Mouse (Mus musculus) MEL (cell line): Measurements from ENCODE around the gene Cacna1c. TPM values are rescaled to one million over a fixed set of nuclear protein-coding genes. Genes with fewer than 3 reads are reported as not detected.

Source experiments
- DNase-seq: peaks from one replicate; pipeline ENCODE4 v3.0.0; 2011; ENCODE audit warnings: low read depth, low spot score
- H3K27ac ChIP-seq: 2 replicates; pipeline ENCODE4 v1.5.1; 2012; ENCODE audit warnings: low read depth, mild to moderate bottlenecking, control low read depth, low read length, moderate library complexity; ENCODE audit not compliant: control insufficient read depth
- H3K27me3 ChIP-seq, 2 experiments: fragments of 150-350 bp in 1 of 2; sonication (generic) in 1 of 2; 2 replicates each; pipeline ENCODE4 v1.6.1; 2012; ENCODE audit warnings: low read length in 2 of 2, mild to moderate bottlenecking in 2 of 2, improper control_type of control experiment in 1 of 2, moderate library complexity in 1 of 2; ENCODE audit not compliant: insufficient read depth in 2 of 2, control insufficient read depth in 1 of 2
- H3K36me3 ChIP-seq, 2 experiments: 2 replicates each; pipeline ENCODE4 v1.6.1; 2012 to 2014; ENCODE audit warnings: low read length in 2 of 2, improper control_type of control experiment in 1 of 2, inconsistent platforms in 1 of 2, mild to moderate bottlenecking in 1 of 2; ENCODE audit not compliant: insufficient read depth in 2 of 2, control insufficient read depth in 1 of 2
- H3K4me1 ChIP-seq, 2 experiments: fragments of 150-350 bp in 1 of 2; sonication (generic) in 1 of 2; 2 replicates each; pipeline ENCODE4 v1.6.1; 2012; ENCODE audit warnings: low read length in 2 of 2, improper control_type of control experiment in 1 of 2, mild to moderate bottlenecking in 1 of 2; ENCODE audit not compliant: insufficient read depth in 2 of 2, control insufficient read depth in 1 of 2
- H3K4me3 ChIP-seq, 2 experiments: fragments of 150-350 bp in 1 of 2; sonication (generic) in 1 of 2; 2 replicates each; pipeline ENCODE4 v1.5.1; 2012; ENCODE audit warnings: low read depth in 2 of 2, low read length in 2 of 2, mild to moderate bottlenecking in 2 of 2, moderate library complexity in 2 of 2, control low read depth in 1 of 2, improper control_type of control experiment in 1 of 2; ENCODE audit not compliant: control insufficient read depth in 1 of 2, insufficient read depth in 1 of 2
- H3K79me2 ChIP-seq: 2 replicates; pipeline ENCODE4 v1.6.1; 2012; ENCODE audit warnings: mild to moderate bottlenecking, low read length, moderate library complexity; ENCODE audit not compliant: control insufficient read depth, poor library complexity, insufficient read depth
- H3K9ac ChIP-seq: 2 replicates; pipeline ENCODE4 v1.6.1; 2012; ENCODE audit warnings: low read depth, mild to moderate bottlenecking, control low read depth, low read length, moderate library complexity; ENCODE audit not compliant: control insufficient read depth, poor library complexity, severe bottlenecking
- H3K9me3 ChIP-seq: fragments of 150-350 bp; sonication (generic); replicated peaks from 2 replicates; pipeline ENCODE4 v1.6.1; 2012; ENCODE audit warnings: mild to moderate bottlenecking, low read length, improper control_type of control experiment, moderate library complexity; ENCODE audit not compliant: insufficient read depth
- BHLHE40 ChIP-seq: IDR thresholded peaks from 2 replicates; pipeline ENCODE4 v1.6.1; 2012; ENCODE audit warnings: low read depth, mild to moderate bottlenecking, inconsistent platforms, low read length, improper control_type of control experiment, borderline replicate concordance
- E2F4 ChIP-seq: IDR thresholded peaks from 2 replicates; pipeline ENCODE4 v1.6.1; 2011; ENCODE audit warnings: low read depth, low read length, improper control_type of control experiment, borderline replicate concordance
- ELF1 ChIP-seq: IDR thresholded peaks from 2 replicates; pipeline ENCODE4 v1.6.1; 2014; ENCODE audit warnings: low read depth, mild to moderate bottlenecking, inconsistent platforms, low read length, improper control_type of control experiment, moderate library complexity
- EP300 ChIP-seq, 2 experiments: IDR thresholded peaks; 2 replicates each; pipeline ENCODE4 v1.6.1; 2011; ENCODE audit warnings: improper control_type of control experiment in 2 of 2, low read length in 2 of 2, low read depth in 1 of 2, mild to moderate bottlenecking in 1 of 2
- ETS1 ChIP-seq: IDR thresholded peaks from 2 replicates; pipeline ENCODE4 v1.6.1; 2012; ENCODE audit warnings: low read depth, mild to moderate bottlenecking, inconsistent platforms, low read length, improper control_type of control experiment, moderate library complexity
- GABPA ChIP-seq: IDR thresholded peaks from 2 replicates; pipeline ENCODE4 v1.6.1; 2012; ENCODE audit warnings: low read depth, mild to moderate bottlenecking, inconsistent platforms, low read length, improper control_type of control experiment, moderate library complexity
- GATA1 ChIP-seq: IDR thresholded peaks from 2 replicates; pipeline ENCODE4 v1.6.1; 2011; ENCODE audit warnings: low read depth, low read length, improper control_type of control experiment
- HCFC1 ChIP-seq: IDR thresholded peaks from 2 replicates; pipeline ENCODE4 v1.6.1; 2012; ENCODE audit warnings: low read depth, mild to moderate bottlenecking, inconsistent platforms, low read length, improper control_type of control experiment, moderate library complexity
- JUND ChIP-seq: IDR thresholded peaks from 2 replicates; pipeline ENCODE4 v1.6.1; 2011; ENCODE audit warnings: low read depth, mild to moderate bottlenecking, improper control_type of control experiment, low read length
- KAT2A ChIP-seq: conservative IDR thresholded peaks from 2 replicates; pipeline ENCODE4 v1.6.1; 2012; ENCODE audit warnings: low read depth, low read length, improper control_type of control experiment, inconsistent platforms
- MAFK ChIP-seq: IDR thresholded peaks from 2 replicates; pipeline ENCODE4 v1.6.1; 2011; ENCODE audit warnings: low read depth, mild to moderate bottlenecking, low read length, improper control_type of control experiment, borderline replicate concordance
- MAZ ChIP-seq: IDR thresholded peaks from 2 replicates; pipeline ENCODE4 v1.6.1; 2012; ENCODE audit warnings: low read depth, mild to moderate bottlenecking, inconsistent platforms, low read length, improper control_type of control experiment
- MEF2A ChIP-seq: IDR thresholded peaks from 2 replicates; pipeline ENCODE4 v1.6.1; 2014; ENCODE audit warnings: low read depth, mild to moderate bottlenecking, inconsistent platforms, low read length, improper control_type of control experiment; ENCODE audit not compliant: poor library complexity, insufficient replicate concordance, severe bottlenecking; ENCODE audit errors: extremely low read depth
- MXI1 ChIP-seq: IDR thresholded peaks from 2 replicates; pipeline ENCODE4 v1.6.1; 2011; ENCODE audit warnings: mild to moderate bottlenecking, low read depth, low read length, improper control_type of control experiment
- MYB ChIP-seq: IDR thresholded peaks from 2 replicates; pipeline ENCODE4 v1.6.1; 2011; ENCODE audit warnings: mild to moderate bottlenecking, low read depth, low read length, improper control_type of control experiment
- MYC ChIP-seq: IDR thresholded peaks from 2 replicates; pipeline ENCODE4 v1.6.1; 2011; ENCODE audit warnings: low read depth, mild to moderate bottlenecking, low read length, improper control_type of control experiment, moderate library complexity
- NRF1 ChIP-seq: IDR thresholded peaks from 2 replicates; pipeline ENCODE4 v1.6.1; 2014; ENCODE audit warnings: low read depth, mild to moderate bottlenecking, inconsistent platforms, low read length, improper control_type of control experiment, moderate library complexity; ENCODE audit not compliant: poor library complexity, insufficient read depth, severe bottlenecking
- RAD21 ChIP-seq: IDR thresholded peaks from 2 replicates; pipeline ENCODE4 v1.6.1; 2011; ENCODE audit warnings: mild to moderate bottlenecking, low read depth, low read length, improper control_type of control experiment
- RCOR1 ChIP-seq: IDR thresholded peaks from 2 replicates; pipeline ENCODE4 v1.6.1; 2012; ENCODE audit warnings: low read depth, mild to moderate bottlenecking, inconsistent platforms, low read length, improper control_type of control experiment
- SIN3A ChIP-seq: IDR thresholded peaks from 2 replicates; pipeline ENCODE4 v1.6.1; 2012; ENCODE audit warnings: low read length, improper control_type of control experiment, inconsistent platforms
- SMC3 ChIP-seq: IDR thresholded peaks from 2 replicates; pipeline ENCODE4 v1.6.1; 2011; ENCODE audit warnings: low read depth, low read length, improper control_type of control experiment
- TAL1 ChIP-seq: IDR thresholded peaks from 2 replicates; pipeline ENCODE4 v1.6.1; 2012; ENCODE audit warnings: mild to moderate bottlenecking, inconsistent platforms, low read length, moderate library complexity, mixed read lengths
- TBP ChIP-seq: IDR thresholded peaks from 2 replicates; pipeline ENCODE4 v1.8.0; 2011; ENCODE audit warnings: low read depth, low read length, improper control_type of control experiment
- TCF12 ChIP-seq: IDR thresholded peaks from 2 replicates; pipeline ENCODE4 v1.6.1; 2014; ENCODE audit warnings: low read depth, mild to moderate bottlenecking, inconsistent platforms, low read length, improper control_type of control experiment, moderate library complexity
- UBTF ChIP-seq: IDR thresholded peaks from 2 replicates; pipeline ENCODE4 v1.6.1; 2012; ENCODE audit warnings: low read depth, mild to moderate bottlenecking, inconsistent platforms, low read length, improper control_type of control experiment, moderate library complexity, borderline replicate concordance; ENCODE audit not compliant: insufficient read depth
- USF1 ChIP-seq: IDR thresholded peaks from 2 replicates; pipeline ENCODE4 v1.6.1; 2014; ENCODE audit warnings: low read depth, mild to moderate bottlenecking, inconsistent platforms, low read length, improper control_type of control experiment, moderate library complexity
- USF2 ChIP-seq, 2 experiments: IDR thresholded peaks; 2 replicates each; pipeline ENCODE4 v1.6.1; 2011 to 2012; ENCODE audit warnings: improper control_type of control experiment in 2 of 2, low read length in 2 of 2, borderline replicate concordance in 1 of 2, inconsistent platforms in 1 of 2, low read depth in 1 of 2, mild to moderate bottlenecking in 1 of 2; ENCODE audit not compliant: insufficient read depth in 1 of 2
- ZKSCAN1 ChIP-seq: IDR thresholded peaks from 2 replicates; pipeline ENCODE4 v1.6.1; 2012; ENCODE audit warnings: low read depth, mild to moderate bottlenecking, inconsistent platforms, low read length, improper control_type of control experiment, moderate library complexity
- ZMIZ1 ChIP-seq: IDR thresholded peaks from 2 replicates; pipeline ENCODE4 v1.6.1; 2012; ENCODE audit warnings: low read depth, mild to moderate bottlenecking, inconsistent platforms, low read length, improper control_type of control experiment, moderate library complexity
- ZNF384 ChIP-seq: IDR thresholded peaks from 2 replicates; pipeline ENCODE4 v1.6.1; 2012; ENCODE audit warnings: low read depth, mild to moderate bottlenecking, inconsistent platforms, low read length, improper control_type of control experiment
- polyA plus RNA-seq, 2 experiments: library from polyadenylated mRNA; stranded (reverse) in 1 of 2; unstranded in 1 of 2; fragments of >175 nt in 1 of 2; fragments of >200 nt in 1 of 2; gene quantifications; 2 replicates each; pipeline versions ENCODE4 v1.2.1 to v1.2.4; 2012; ENCODE audit warnings: low replicate concordance in 2 of 2, low read depth in 1 of 2; ENCODE audit not compliant: insufficient read length in 2 of 2, insufficient read depth in 1 of 2, missing spikeins in 1 of 2
- total RNA-seq: library from RNA; depleted of rRNA; stranded (reverse); fragments of 300-350 nt; gene quantifications from 2 replicates; pipeline ENCODE4 v1.2.3, GENCODE M21; 2012

The Cacna1c gene
- total and polyA plus RNA-seq, 3 experiments: 3.4 to 4.4 TPM; not detected in 1

GRCm38 (mm10) chr6:118753787-118754186 is 442.4 kb downstream of the Cacna1c start:
- no peaks in the 10 kb centered on the region for H3K9me3 ChIP-seq
- no peak for TF ChIP-seq MYC
- TF ChIP-seq MEF2A: no peak
- no peak for TF ChIP-seq NRF1
- no peak for TF ChIP-seq TAL1
- no peak for TF ChIP-seq USF1
- no peak for TF ChIP-seq USF2 (IDR thresholded peaks at IDR 0.05; ENCODE audit: borderline replicate concordance in 1 of 2, insufficient read depth in 1 of 2, low read depth in 1 of 2, low read length in 2 of 2)
- TF ChIP-seq MXI1: no peak
- no peak for TF ChIP-seq BHLHE40
- no peak for TF ChIP-seq E2F4
- TF ChIP-seq ZKSCAN1: no peak
- no peak for TF ChIP-seq KAT2A
- no peak for TF ChIP-seq RAD21
- TF ChIP-seq, all 39 proteins: peak for 0
- peaks cover 19 to 56% of the 10 kb centered on the region in 2 experiments for H3K4me1 ChIP-seq
- H3K36me3 ChIP-seq: peaks cover 0 to 49% of the 10 kb centered on the region in 2 experiments; a peak in 2 of 4 replicates
- no peaks in the 10 kb centered on the region; the same call in 1 of the 2 replicates for H3K79me2 ChIP-seq
- DNase-seq: no peak
- peak overlapping the region; percentile 65 for H3K27ac ChIP-seq
- no peaks in the 10 kb centered on the region for H3K27me3 ChIP-seq
- peak overlapping the region; percentile 29; the same call in 1 of the 2 replicates for H3K9ac ChIP-seq
- no peak overlapping the region for H3K4me3 ChIP-seq

- Histone ChIP-seq H3K4me3 (peak overlapping the region; percentile 13 to 15), H3K27ac (peak overlapping the region; percentile 65), H3K9me3 (no peaks in the 10 kb centered on the region), H3K27me3 (no peaks in the 10 kb centered on the region), H3K36me3 (peaks cover 0 to 53% of the 10 kb centered on the region in 2 experiments; a peak in 2 of 4 replicates), H3K4me1 (peaks cover 21 to 56% of the 10 kb centered on the region in 2 experiments), H3K79me2 (no peaks in the 10 kb centered on the region; the same call in 1 of the 2 replicates), H3K9ac (peak overlapping the region; percentile 29)
- peak; percentile 69 for DNase-seq
- TF ChIP-seq E2F4 (no peak), TBP (no peak), UBTF (no peak), ZKSCAN1 (no peak), MAFK (no peak), KAT2A (no peak), SIN3A (peak; percentile 60), GABPA (no peak), MEF2A (no peak), EP300 (IDR thresholded peaks at IDR 0.05; ENCODE audit: low read depth in 1 of 2, low read length in 2 of 2) (peak; percentile 59 to 80), JUND (no peak), MAZ (no peak), ETS1 (peak; percentile 80), BHLHE40 (no peak), ELF1 (no peak), ZNF384 (no peak), TCF12 (peak; percentile 77), ZMIZ1 (no peak), HCFC1 (0 out of 2 replicates have a peak, but pooled peaks have one; percentile 5), MYB (no peak), RCOR1 (peak; percentile 38), SMC3 (no peak), GATA1 (peak; percentile 70)
These were observed 443.2 kb downstream of the Cacna1c start for GRCm38 (mm10) chr6:118753064-118753463.
